Mouse (Mus musculus) right cerebral cortex, adult 18-20 months (tissue): ENCODE measurements at regions not wholly inside any gene's neighbourhood (a gene's known extent, or its start where the extent isn't known, plus 50 kb on each side); places are given as distances from the start of the nearest gene placed in this dataset.

Experiments
- DNase-seq: peaks from one replicate; pipeline ENCODE4 v3.0.0; 2022; ENCODE audit warnings: mixed read lengths

DNA sequence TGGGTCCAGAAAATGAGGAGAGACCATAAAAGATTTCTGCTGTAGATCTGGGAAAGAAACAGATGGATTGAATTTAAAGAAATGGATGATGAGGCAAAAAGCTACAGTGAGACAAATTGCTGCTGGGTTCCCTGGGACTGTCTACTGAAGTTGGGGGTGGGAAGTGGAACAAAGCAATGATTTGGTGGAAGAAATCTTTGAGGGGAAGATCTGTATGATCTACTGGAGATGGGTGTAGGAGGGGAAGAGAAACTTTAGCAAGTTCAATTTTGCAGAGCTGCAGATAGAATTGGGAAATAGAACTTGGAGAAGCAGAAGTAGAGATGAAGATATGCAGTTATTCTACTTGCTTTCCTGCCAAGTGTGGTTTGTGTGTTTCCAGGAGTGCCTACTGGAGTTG, 5478.8 kb downstream of the 9330182O14Rik start:
- peak; percentile 11 for DNase-seq

DNA sequence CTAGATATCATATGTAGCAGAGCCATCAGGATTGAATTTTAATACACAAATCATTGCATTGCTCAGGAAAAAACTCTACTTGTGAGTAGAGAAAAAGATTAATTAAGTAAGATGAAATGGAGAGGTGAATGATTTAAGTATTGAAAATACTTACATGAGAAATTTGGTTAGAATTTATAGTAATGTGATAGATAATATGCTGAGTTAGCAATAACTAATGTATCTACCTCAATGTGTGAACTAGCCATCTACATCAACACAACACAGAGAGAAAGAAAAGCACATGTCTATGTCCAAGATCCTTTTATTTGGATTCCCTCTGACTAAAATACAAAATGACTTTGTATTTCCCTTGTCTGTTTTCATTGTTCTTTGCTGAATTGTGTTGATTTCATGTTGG, 5512.1 kb downstream of the 9330182O14Rik start:
- DNase-seq, result no peak

DNA sequence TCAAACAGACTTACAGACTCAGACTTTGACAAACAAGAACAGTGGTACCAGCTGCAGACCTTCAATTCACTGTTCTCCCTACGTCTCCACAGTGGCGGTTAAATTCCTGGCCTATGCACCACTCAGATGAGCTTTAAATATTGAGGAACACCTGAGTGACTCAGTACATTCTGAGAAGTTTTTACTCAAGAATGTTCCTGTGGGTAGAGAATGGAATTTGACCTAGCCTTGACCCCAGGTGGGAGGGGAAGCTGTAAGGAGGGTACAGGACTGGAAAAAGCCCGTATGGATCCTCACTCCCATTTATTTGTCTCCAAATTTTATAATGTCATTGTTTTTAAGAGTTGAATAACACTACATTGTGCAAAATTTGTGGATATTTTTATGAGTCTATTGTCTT, 5529.4 kb downstream of the 9330182O14Rik start:
- DNase-seq, result no peak

DNA sequence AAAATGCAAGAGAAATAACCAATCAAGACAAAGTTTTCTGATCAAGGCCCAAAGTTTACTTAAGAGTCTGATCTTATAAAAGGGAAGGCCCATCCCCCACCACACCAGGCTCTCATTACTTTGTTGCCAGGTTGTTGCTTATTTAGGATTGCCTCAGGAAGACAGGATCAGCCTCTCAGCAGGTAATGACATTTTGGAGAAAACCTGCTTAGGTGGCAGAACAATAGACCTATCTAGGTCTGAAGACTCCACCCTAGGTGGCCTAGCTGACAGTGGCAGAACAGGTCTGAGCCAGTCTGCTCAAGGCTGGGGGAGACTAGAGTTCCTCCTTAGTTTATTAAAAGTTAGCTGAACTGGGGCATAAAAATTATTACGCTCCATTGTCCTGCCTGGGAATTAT, 5555.3 kb downstream of the 9330182O14Rik start:
- DNase-seq, result no peak

DNA sequence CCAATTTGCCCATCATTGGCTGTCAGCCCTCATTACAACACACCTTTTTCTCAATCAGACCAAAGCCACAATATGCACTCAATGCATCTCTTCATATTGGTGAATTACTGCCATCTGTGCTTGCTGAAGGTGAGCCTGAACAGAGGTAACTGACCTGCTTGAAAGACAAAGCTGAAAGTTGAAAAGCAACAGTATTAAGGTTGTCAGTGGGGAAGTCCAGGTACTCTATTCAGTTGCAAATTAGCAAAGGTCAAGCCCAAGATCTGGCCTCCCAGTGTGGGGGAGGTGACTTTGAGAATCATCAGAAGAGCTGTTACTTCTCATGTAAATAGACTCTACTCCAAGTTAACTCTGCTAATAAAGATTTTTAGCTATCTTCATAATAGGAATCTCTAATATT, 5555.9 kb downstream of the 9330182O14Rik start:
- DNase-seq, result no peak

DNA sequence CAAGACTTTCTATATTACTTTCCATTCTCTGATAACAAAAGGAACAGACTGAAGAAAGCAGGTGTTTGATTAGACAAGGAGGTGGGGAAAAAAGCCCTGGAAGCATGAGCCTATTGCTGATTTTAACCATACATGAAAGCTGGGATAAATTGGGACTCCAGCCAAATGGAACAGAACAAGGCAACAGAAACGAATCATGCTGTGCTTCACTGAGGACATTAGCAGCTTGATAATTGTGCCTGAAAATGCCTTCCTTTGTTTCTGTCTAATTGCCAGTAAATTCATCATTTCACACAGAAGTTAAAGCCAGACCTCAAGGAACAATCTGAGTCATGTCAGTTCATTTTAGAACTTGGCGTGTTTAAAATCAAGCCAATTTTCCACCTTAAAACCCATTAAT, 5576.9 kb downstream of the 9330182O14Rik start:
- no peak for DNase-seq

DNA sequence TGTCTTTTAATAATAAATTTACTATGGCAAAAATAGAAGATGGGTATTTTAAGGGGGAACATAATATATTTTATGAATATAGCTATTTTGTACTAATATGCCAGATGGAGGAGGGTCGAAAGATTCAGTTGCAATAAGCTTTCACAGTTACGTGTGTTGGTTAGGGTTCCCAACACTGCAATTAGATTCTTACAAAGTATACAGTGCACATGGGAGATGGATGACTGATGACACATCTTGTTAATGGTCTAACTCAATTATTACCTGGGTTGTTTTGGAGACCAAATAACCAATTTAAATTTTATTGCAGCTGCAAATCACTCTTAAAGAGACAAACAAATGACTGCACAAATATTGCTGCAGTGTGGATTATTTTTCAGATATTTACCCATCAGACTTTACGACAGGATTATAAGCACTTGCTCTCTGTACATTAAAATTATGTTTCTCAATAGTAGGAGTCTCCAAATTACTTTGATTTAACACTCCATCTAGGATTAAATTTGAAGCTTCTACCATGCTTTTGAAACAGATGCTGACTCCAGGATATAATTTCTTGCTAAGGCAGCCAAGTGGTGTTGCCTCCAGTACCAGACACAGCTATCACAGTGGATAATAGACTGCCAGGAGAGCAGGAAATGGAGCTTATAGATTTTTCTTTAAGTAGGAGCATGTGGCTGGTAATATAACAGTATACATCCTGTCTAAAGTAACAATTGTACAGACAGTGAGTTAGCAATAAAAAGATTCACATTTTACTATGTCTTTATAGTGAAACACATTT, 5596.4 kb downstream of the 9330182O14Rik start:
- no peak for DNase-seq

DNA sequence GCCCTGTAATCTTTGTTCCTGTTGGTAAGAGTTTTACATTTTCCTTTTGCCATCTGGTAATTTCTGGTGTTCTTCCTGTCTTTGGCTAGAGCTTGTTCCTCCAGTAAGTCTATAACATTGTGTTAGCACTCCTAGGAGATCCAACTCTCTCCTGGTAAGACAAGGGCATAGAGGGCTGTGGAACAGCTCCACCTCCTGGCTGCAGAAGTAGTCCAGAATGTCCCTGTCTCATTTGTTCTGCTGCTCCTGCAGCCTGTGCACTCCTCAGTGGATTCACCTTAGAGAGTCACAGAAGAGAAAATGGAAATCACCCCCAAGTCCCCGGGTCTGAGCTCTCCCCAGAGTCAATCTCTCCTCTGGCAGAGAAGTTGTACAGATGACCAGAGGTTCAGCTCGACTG, 5629.1 kb downstream of the 9330182O14Rik start:
- peak; percentile 3 for DNase-seq
